Mouse (Mus musculus) subcutaneous adipose tissue, adult 2 months (tissue): ENCODE measurements around the gene Gm21915. TPM values are rescaled to one million over a fixed set of nuclear protein-coding genes. Genes with fewer than 3 reads are reported as not detected.

ENCODE experiments used
- polyA plus RNA-seq: library from polyadenylated mRNA; depleted of rRNA; stranded (reverse); fragments of >200 nt; gene quantifications from 2 replicates; pipeline ENCODE4 v1.2.3, GENCODE M21; 2012; ENCODE audit warnings: low replicate concordance; rRNA removed

Gm21915 gene
- polyA plus RNA-seq: not detected in 2 replicates

GRCm38 (mm10) chr9:40670313-40670712 lies at the start of gene Gm21915:
Gm21915 (plus strand) TSS chr9:40670613.

GRCm38 (mm10) chr9:40685801-40686420 lies 15.5 kb downstream of the Gm21915 start, which contains the start of gene Clmp:
Clmp (plus strand) TSS chr9:40685962.

Other genes starting within 250 kb of the Gm21915 start
- gene Gramd1b, start 139.2 kb upstream of the Gm21915 start, polyA plus RNA-seq: 15.5 and 30.2 TPM in 2 replicates
- 32.3 and 80.5 TPM in 2 replicates for gene Clmp, start 15.3 kb downstream of the Gm21915 start, polyA plus RNA-seq
- gene Hspa8, start 130.4 kb downstream of the Gm21915 start, polyA plus RNA-seq: 2,231 and 3,398 TPM in 2 replicates
- gene Bsx, start 203.5 kb downstream of the Gm21915 start, polyA plus RNA-seq: not detected in 2 replicates